Mouse (Mus musculus): ENCODE measurements at regions not wholly inside any gene's neighbourhood (a gene's known extent, or its start where the extent isn't known, plus 50 kb on each side); places are given as distances from the start of the nearest gene placed in this dataset.

GRCm38 (mm10) chr6:51720705-51721104 is 197.0 kb downstream of the Snx10 start:
- DNase-seq, result no peak
- 92% methylated on average over 7 of the region's 7 CpGs for WGBS
- TF ChIP-seq POLR2A (IDR thresholded peaks at IDR 0.05; ENCODE audit: control insufficient read depth, extremely low read depth, insufficient read depth, low read length, poor library complexity), result no peak
- no peak for TF ChIP-seq CTCF (IDR thresholded peaks at IDR 0.05; ENCODE audit: borderline replicate concordance, control insufficient read depth, extremely low read depth, insufficient read depth, low read length, poor library complexity)
- H3K4me1 ChIP-seq (replicated peaks; ENCODE audit: control insufficient read depth, insufficient read depth, low read length), result no peaks in the 10 kb centered on the region
- H3K36me3 ChIP-seq (ENCODE audit: control insufficient read depth, insufficient read depth, low read length), result no peaks in the 10 kb centered on the region
- no peak overlapping the region for H3K4me3 ChIP-seq (ENCODE audit: control insufficient read depth, insufficient read depth, low read length)
- H3K27ac ChIP-seq (ENCODE audit: control insufficient read depth, insufficient read depth, low read length), result no peak overlapping the region
- no peaks in the 10 kb centered on the region for H3K27me3 ChIP-seq (ENCODE audit: control insufficient read depth, insufficient read depth, low read length)

- no peak for DNase-seq
- Histone ChIP-seq H3K27me3 (ENCODE audit: control insufficient read depth, insufficient read depth, low read length) (no peaks in the 10 kb centered on the region), H3K4me3 (ENCODE audit: control insufficient read depth, insufficient read depth, low read length) (no peak overlapping the region), H3K4me1 (replicated peaks; ENCODE audit: control insufficient read depth, insufficient read depth, low read length) (0 out of 2 replicates have a peak, but pooled peaks cover 2% of the 10 kb centered on the region), H3K36me3 (ENCODE audit: control insufficient read depth, insufficient read depth, low read length) (no peaks in the 10 kb centered on the region), H3K27ac (ENCODE audit: control insufficient read depth, insufficient read depth, low read length) (no peak overlapping the region)
- WGBS, result 54% methylated on average over 4 of the region's 4 CpGs
- TF ChIP-seq CTCF (IDR thresholded peaks at IDR 0.05; ENCODE audit: borderline replicate concordance, control insufficient read depth, extremely low read depth, insufficient read depth, low read length, poor library complexity) (no peak), POLR2A (IDR thresholded peaks at IDR 0.05; ENCODE audit: control insufficient read depth, extremely low read depth, insufficient read depth, low read length, poor library complexity) (no peak)
These were observed 199.4 kb downstream of the Snx10 start for GRCm38 (mm10) chr6:51723053-51723452.

GRCm38 (mm10) chr6:51727191-51727590 is 203.5 kb downstream of the Snx10 start:
- H3K27me3 ChIP-seq (ENCODE audit: control insufficient read depth, insufficient read depth, low read length), result no peaks in the 10 kb centered on the region
- H3K4me3 ChIP-seq (ENCODE audit: control insufficient read depth, insufficient read depth, low read length), result no peak overlapping the region
- no peak overlapping the region for H3K27ac ChIP-seq (ENCODE audit: control insufficient read depth, insufficient read depth, low read length)
- no peak for DNase-seq
- WGBS, result 90% methylated on average over 8 of the region's 8 CpGs
- TF ChIP-seq CTCF (IDR thresholded peaks at IDR 0.05; ENCODE audit: borderline replicate concordance, control insufficient read depth, extremely low read depth, insufficient read depth, low read length, poor library complexity) (no peak), POLR2A (IDR thresholded peaks at IDR 0.05; ENCODE audit: control insufficient read depth, extremely low read depth, insufficient read depth, low read length, poor library complexity) (no peak)
- H3K4me1 ChIP-seq (replicated peaks; ENCODE audit: control insufficient read depth, insufficient read depth, low read length), result 0 out of 2 replicates have a peak, but pooled peaks cover 2% of the 10 kb centered on the region
- H3K36me3 ChIP-seq (ENCODE audit: control insufficient read depth, insufficient read depth, low read length), result no peaks in the 10 kb centered on the region

GRCm38 (mm10) chr6:51728816-51729562 is 205.3 kb downstream of the Snx10 start:
- no peak overlapping the region for H3K27ac ChIP-seq (ENCODE audit: control insufficient read depth, insufficient read depth, low read length)
- DNase-seq, result no peak
- H3K36me3 ChIP-seq (ENCODE audit: control insufficient read depth, insufficient read depth, low read length), result no peaks in the 10 kb centered on the region
- 0 out of 2 replicates have a peak, but pooled peaks cover 2% of the 10 kb centered on the region for H3K4me1 ChIP-seq (replicated peaks; ENCODE audit: control insufficient read depth, insufficient read depth, low read length)
- 49% methylated on average over 10 of the region's 10 CpGs for WGBS
- TF ChIP-seq POLR2A (IDR thresholded peaks at IDR 0.05; ENCODE audit: control insufficient read depth, extremely low read depth, insufficient read depth, low read length, poor library complexity), result no peak
- TF ChIP-seq CTCF (IDR thresholded peaks at IDR 0.05; ENCODE audit: borderline replicate concordance, control insufficient read depth, extremely low read depth, insufficient read depth, low read length, poor library complexity), result no peak
- no peak overlapping the region for H3K4me3 ChIP-seq (ENCODE audit: control insufficient read depth, insufficient read depth, low read length)
- no peaks in the 10 kb centered on the region for H3K27me3 ChIP-seq (ENCODE audit: control insufficient read depth, insufficient read depth, low read length)

GRCm38 (mm10) chr6:51730564-51731351 is 207.1 kb downstream of the Snx10 start:
- H3K27me3 ChIP-seq (ENCODE audit: control insufficient read depth, insufficient read depth, low read length), result no peaks in the 10 kb centered on the region
- no peak overlapping the region for H3K27ac ChIP-seq (ENCODE audit: control insufficient read depth, insufficient read depth, low read length)
- no peak for TF ChIP-seq CTCF (IDR thresholded peaks at IDR 0.05; ENCODE audit: borderline replicate concordance, control insufficient read depth, extremely low read depth, insufficient read depth, low read length, poor library complexity)
- TF ChIP-seq POLR2A (IDR thresholded peaks at IDR 0.05; ENCODE audit: control insufficient read depth, extremely low read depth, insufficient read depth, low read length, poor library complexity), result no peak
- no peak overlapping the region for H3K4me3 ChIP-seq (ENCODE audit: control insufficient read depth, insufficient read depth, low read length)
- DNase-seq, result no peak
- H3K4me1 ChIP-seq (replicated peaks; ENCODE audit: control insufficient read depth, insufficient read depth, low read length), result 0 out of 2 replicates have a peak, but pooled peaks cover 2% of the 10 kb centered on the region
- H3K36me3 ChIP-seq (ENCODE audit: control insufficient read depth, insufficient read depth, low read length), result no peaks in the 10 kb centered on the region
- 95% methylated on average over 17 of the region's 17 CpGs for WGBS

GRCm38 (mm10) chr6:51732298-51732895 is 208.7 kb downstream of the Snx10 start:
- no peaks in the 10 kb centered on the region for H3K27me3 ChIP-seq (ENCODE audit: control insufficient read depth, insufficient read depth, low read length)
- H3K4me3 ChIP-seq (ENCODE audit: control insufficient read depth, insufficient read depth, low read length), result no peak overlapping the region
- DNase-seq, result no peak
- no peak overlapping the region for H3K27ac ChIP-seq (ENCODE audit: control insufficient read depth, insufficient read depth, low read length)
- TF ChIP-seq CTCF (IDR thresholded peaks at IDR 0.05; ENCODE audit: borderline replicate concordance, control insufficient read depth, extremely low read depth, insufficient read depth, low read length, poor library complexity) (no peak), POLR2A (IDR thresholded peaks at IDR 0.05; ENCODE audit: control insufficient read depth, extremely low read depth, insufficient read depth, low read length, poor library complexity) (no peak)
- WGBS, result 85% methylated on average over 11 of the region's 11 CpGs
- H3K4me1 ChIP-seq (replicated peaks; ENCODE audit: control insufficient read depth, insufficient read depth, low read length), result no peaks in the 10 kb centered on the region
- H3K36me3 ChIP-seq (ENCODE audit: control insufficient read depth, insufficient read depth, low read length), result no peaks in the 10 kb centered on the region

All from thymus, adult 2 months (tissue).